Mouse (Mus musculus): ENCODE data around the gene Ddc. TPM values are rescaled to one million over a fixed set of nuclear protein-coding genes. Genes with fewer than 3 reads are reported as not detected.

The Ddc gene
- total RNA-seq, 2 experiments from 2014 or later, result 3.9 to 4.2 TPM

- DNase-seq (ENCODE audit: low spot score in 2 of 2), result no peak
These were observed 71.5 kb downstream of the Ddc start for GRCm38 (mm10) chr11:11826475-11826874.

GRCm38 (mm10) chr11:11825670-11826069, 72.3 kb downstream of the Ddc start:
- no peak for DNase-seq (ENCODE audit: low spot score in 2 of 2)

- no peak for DNase-seq (ENCODE audit: low spot score in 2 of 2)
These were observed 72.8 kb downstream of the Ddc start for GRCm38 (mm10) chr11:11824970-11825635.

DNA sequence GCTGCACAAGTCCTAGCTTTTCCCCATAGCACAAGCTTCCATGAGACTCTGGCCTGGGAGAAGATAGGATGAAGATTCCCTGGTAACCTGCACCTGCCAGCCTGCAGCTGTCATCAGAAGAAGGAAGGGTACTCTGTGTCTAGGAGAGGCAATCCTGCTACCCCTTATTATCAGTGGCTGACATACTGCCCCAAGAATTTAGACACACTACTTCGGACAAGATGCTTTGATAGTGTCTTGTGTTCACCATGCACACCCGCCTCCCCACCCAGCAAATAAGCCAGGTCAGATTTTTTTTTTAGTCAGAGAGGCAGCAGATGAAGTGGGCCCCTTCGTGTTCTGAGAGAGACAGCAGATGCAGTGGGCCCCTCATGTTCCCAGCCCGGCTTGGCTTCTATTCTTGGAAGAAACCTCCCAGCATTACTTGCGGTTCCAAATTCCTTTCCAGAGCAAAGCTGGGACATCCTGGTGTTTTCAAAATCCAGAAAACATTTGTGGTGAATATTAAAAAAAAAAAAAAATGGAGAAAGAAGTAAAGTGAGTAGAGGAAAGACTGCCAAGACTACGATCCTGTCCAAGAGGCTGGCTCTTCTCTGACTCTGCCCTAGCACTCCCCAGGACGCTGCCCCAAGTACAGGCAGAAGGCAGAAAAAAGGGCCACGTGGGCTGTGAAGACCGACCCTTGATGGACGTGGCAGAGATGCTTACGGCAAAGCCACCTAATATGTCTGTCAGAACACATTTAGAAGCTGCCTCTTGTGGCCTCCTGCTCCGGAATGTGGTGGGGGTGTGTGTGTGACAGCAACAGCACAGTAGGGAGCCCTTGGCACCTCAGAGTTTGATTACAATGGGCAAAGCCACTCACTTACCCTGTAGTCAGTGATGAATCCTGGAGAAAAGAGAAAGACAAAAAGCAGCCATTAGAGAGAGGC, 73.7 kb downstream of the Ddc start:
- DNase-seq (ENCODE audit: low spot score in 2 of 2), result no peak

- DNase-seq (ENCODE audit: low spot score in 2 of 2), result no peak
These were observed 75.5 kb downstream of the Ddc start for GRCm38 (mm10) chr11:11822181-11823095.

DNA sequence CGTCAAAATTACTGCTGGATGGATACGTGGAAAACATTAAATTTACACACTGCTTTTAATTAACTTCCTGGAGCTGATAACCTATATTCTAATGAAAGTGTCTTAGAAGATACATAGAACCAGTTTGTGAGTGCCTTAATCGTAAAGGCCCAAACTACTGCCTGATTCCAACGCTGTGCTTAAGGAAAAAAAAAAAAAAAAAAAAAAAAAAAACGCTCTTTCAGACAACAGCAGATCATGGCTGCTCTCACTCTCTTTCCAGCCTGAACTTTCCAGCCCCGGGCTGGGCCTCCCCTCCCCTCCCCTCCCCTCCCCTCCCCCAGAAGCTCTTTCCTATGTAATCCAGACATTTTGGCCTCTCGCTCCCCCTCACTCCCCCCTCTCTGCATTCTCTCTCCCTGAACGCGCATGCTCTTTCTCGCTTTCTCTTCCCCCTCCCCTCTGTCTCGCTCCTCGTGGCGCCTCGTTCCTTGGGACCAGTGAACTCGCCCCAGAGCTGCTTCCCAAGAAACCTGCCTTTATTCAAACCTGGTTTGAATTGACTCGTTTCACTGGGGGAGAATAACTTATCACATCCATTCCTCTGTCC, 76.5 kb downstream of the Ddc start:
- peak in 1 of 2 experiments; percentile 24 for DNase-seq (ENCODE audit: low spot score in 2 of 2)

GRCm38 (mm10) chr11:11820737-11821136, 77.2 kb downstream of the Ddc start:
- DNase-seq (ENCODE audit: low spot score in 2 of 2), result no peak

DNA sequence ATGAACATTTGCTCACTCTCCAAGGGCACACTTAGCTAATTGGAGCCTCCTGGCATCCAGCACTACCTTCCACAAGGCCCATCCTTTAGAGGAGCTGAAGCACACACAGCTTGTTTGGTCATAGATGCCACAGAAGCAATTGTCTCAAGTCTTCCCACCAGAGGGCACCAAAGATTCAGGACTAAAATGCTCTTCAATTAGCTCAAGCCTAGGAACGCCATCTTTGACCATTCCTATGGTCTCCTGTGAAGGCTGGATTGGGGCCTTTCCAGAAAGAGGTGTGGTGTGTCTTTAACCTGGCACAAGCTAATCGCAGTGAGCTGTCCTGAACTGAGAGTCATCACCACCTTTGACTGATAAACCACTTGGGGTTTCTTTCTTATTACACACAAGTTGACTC, 77.7 kb downstream of the Ddc start:
- peak; percentile 82 for DNase-seq (ENCODE audit: low spot score in 2 of 2)

- no peak for DNase-seq (ENCODE audit: low spot score in 2 of 2)
These were observed 78.7 kb downstream of the Ddc start for GRCm38 (mm10) chr11:11819206-11819605.

- DNase-seq (ENCODE audit: low spot score in 2 of 2), result no peak
These were observed 79.1 kb downstream of the Ddc start for GRCm38 (mm10) chr11:11818797-11819196.

DNA sequence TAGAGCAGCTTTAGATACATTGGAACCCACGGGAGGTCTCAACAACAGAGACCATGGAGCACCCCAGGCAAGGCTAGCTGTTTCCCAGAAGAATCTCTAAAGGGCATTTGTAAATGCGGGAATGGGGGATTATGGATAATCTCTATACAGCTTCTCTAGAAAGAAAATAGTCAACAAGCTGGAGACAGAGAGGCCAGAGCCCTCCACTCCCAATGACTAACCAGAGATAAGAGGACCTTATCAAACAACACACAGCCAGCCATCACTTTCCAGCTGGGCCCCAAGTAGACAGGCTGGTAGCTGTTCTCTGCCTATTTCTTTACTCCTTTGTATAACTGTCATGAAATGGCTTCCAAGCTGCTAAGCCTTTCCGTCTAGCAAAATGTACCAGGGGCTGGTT, 82.2 kb downstream of the Ddc start:
- no peak for DNase-seq (ENCODE audit: low spot score in 2 of 2)

- DNase-seq (ENCODE audit: low spot score in 2 of 2), result peak; percentile 76 to 80
These were observed 86.0 kb downstream of the Ddc start for GRCm38 (mm10) chr11:11811906-11812480.

DNA sequence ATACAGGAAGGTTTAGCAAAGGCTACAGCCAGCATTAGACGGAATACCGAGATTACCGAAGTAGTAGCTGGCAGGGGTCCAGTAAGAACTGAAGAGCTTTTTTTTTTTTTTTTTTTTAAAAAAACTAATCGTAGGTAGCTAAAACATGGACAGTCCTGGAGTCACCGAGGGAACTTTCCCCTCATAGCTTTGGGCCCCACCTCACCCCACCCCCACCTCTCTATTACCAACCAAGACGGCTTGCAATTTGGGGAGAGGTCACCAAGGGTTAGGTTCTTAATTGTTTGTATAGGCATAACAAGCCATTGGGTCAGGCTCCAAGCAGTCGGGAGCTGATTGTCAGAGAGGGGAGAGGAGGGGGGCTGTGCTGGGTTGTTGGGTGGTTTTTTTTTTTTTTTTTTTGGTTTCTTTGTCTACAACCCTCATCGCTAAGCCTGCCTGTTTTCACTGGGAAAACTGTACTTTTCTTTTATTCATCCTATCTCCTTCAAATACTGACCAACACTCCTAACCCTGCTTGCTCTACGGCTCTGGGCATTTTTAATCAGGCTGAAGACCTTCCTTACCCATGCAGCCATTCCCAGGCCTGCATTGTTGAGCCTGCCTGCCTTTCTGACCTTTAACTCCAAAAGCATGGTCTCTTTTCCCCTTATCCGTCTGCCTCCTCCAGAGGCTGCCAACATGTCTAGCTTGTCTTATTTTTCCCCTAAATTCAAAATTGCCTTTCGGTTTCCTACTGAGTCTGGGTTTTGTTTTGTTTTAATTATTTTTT, 88.4 kb downstream of the Ddc start:
- DNase-seq (ENCODE audit: low spot score in 2 of 2), result no peak

- peak; percentile 95 to 97 for DNase-seq (ENCODE audit: low spot score in 2 of 2)
These were observed 89.0 kb downstream of the Ddc start, which contains the start of gene Fignl1 for GRCm38 (mm10) chr11:11808820-11809403. TSS of gene Fignl1 (minus strand) at chr11:11808962.

GRCm38 (mm10) chr11:11808035-11808819, 89.7 kb downstream of the Ddc start:
- DNase-seq (ENCODE audit: low spot score in 2 of 2), result no peak

- no peak for DNase-seq (ENCODE audit: low spot score in 2 of 2)
These were observed 92.0 kb downstream of the Ddc start for GRCm38 (mm10) chr11:11805951-11806350.

GRCm38 (mm10) chr11:11804421-11804820, 93.5 kb downstream of the Ddc start:
- no peak for DNase-seq (ENCODE audit: low spot score in 2 of 2)

GRCm38 (mm10) chr11:11801067-11801466, 96.9 kb downstream of the Ddc start:
- no peak for DNase-seq (ENCODE audit: low spot score in 2 of 2)
